Mouse (Mus musculus): Measurements from ENCODE around the gene Mtx1. TPM values are rescaled to one million over a fixed set of nuclear protein-coding genes. Genes with fewer than 3 reads are reported as not detected.

Gene Mtx1
- polyA plus RNA-seq, 1 experiment from 2014 or later, result 196 TPM

- WGBS, result 93% methylated on average over 21 of the region's 21 CpGs
- H3K4me1 ChIP-seq, result peaks cover 9% of the 10 kb centered on the region
- no peak overlapping the region for H3K4me2 ChIP-seq
- peaks cover 96% of the 10 kb centered on the region for H3K36me3 ChIP-seq (ENCODE audit: poor library complexity, severe bottlenecking)
- H3K4me3 ChIP-seq, result no peak overlapping the region
- H3K9me3 ChIP-seq (replicated peaks), result no peaks in the 10 kb centered on the region
- H3K27ac ChIP-seq, result no peak overlapping the region
- no peaks in the 10 kb centered on the region for H3K27me3 ChIP-seq
- no peak overlapping the region for H3K9ac ChIP-seq
- ATAC-seq, result no peak
These were observed 10.8 kb upstream of the Mtx1 start for GRCm38 (mm10) chr3:89237682-89238081.

- Histone ChIP-seq H3K27me3 (no peaks in the 10 kb centered on the region), H3K9ac (no peak overlapping the region), H3K4me1 (0 out of 2 replicates have a peak, but pooled peaks cover 4% of the 10 kb centered on the region), H3K4me2 (no peak overlapping the region), H3K36me3 (ENCODE audit: poor library complexity, severe bottlenecking) (peaks cover 86% of the 10 kb centered on the region), H3K4me3 (no peak overlapping the region), H3K9me3 (replicated peaks) (no peaks in the 10 kb centered on the region), H3K27ac (no peak overlapping the region)
- WGBS, result 92% methylated on average over 10 of the region's 10 CpGs
- ATAC-seq, result no peak
These were observed 9.6 kb upstream of the Mtx1 start for GRCm38 (mm10) chr3:89236516-89236915.

- Histone ChIP-seq H3K27me3 (no peaks in the 10 kb centered on the region), H3K4me2 (no peak overlapping the region), H3K36me3 (ENCODE audit: poor library complexity, severe bottlenecking) (peaks cover 58% of the 10 kb centered on the region), H3K4me3 (no peak overlapping the region), H3K9me3 (replicated peaks) (no peaks in the 10 kb centered on the region), H3K27ac (no peak overlapping the region), H3K4me1 (peaks cover 12% of the 10 kb centered on the region), H3K9ac (no peak overlapping the region)
- ATAC-seq, result no peak
- WGBS, result 88% methylated on average over 14 of the region's 14 CpGs
These were observed 6.7 kb upstream of the Mtx1 start for GRCm38 (mm10) chr3:89233562-89234110.

GRCm38 (mm10) chr3:89232614-89233013 is 5.7 kb upstream of the Mtx1 start:
- no peak overlapping the region for H3K4me3 ChIP-seq
- peaks cover 48% of the 10 kb centered on the region for H3K36me3 ChIP-seq (ENCODE audit: poor library complexity, severe bottlenecking)
- ATAC-seq, result no peak
- no peaks in the 10 kb centered on the region for H3K9me3 ChIP-seq (replicated peaks)
- no peak overlapping the region for H3K9ac ChIP-seq
- H3K27me3 ChIP-seq, result no peaks in the 10 kb centered on the region
- no peak overlapping the region for H3K27ac ChIP-seq
- H3K4me2 ChIP-seq, result no peak overlapping the region
- WGBS, result 70% methylated on average over 6 of the region's 6 CpGs
- peaks cover 21% of the 10 kb centered on the region for H3K4me1 ChIP-seq

- Histone ChIP-seq H3K27ac (no peak overlapping the region), H3K36me3 (ENCODE audit: poor library complexity, severe bottlenecking) (peaks cover 40% of the 10 kb centered on the region), H3K4me2 (no peak overlapping the region), H3K4me3 (no peak overlapping the region), H3K9me3 (replicated peaks) (no peaks in the 10 kb centered on the region), H3K9ac (no peak overlapping the region), H3K27me3 (no peaks in the 10 kb centered on the region), H3K4me1 (peaks cover 25% of the 10 kb centered on the region)
- 79% methylated on average over 16 of the region's 16 CpGs for WGBS
- no peak for ATAC-seq
These were observed 4.9 kb upstream of the Mtx1 start for GRCm38 (mm10) chr3:89231772-89232275.

- 79% methylated on average over 7 of the region's 7 CpGs for WGBS
- peaks cover 35% of the 10 kb centered on the region for H3K36me3 ChIP-seq (ENCODE audit: poor library complexity, severe bottlenecking)
These were observed 4.5 kb upstream of the Mtx1 start for GRCm38 (mm10) chr3:89231345-89231744.

GRCm38 (mm10) chr3:89230561-89230960 is 3.7 kb upstream of the Mtx1 start:
- Histone ChIP-seq H3K36me3 (ENCODE audit: poor library complexity, severe bottlenecking) (peaks cover 27% of the 10 kb centered on the region), H3K4me2 (no peak overlapping the region), H3K4me1 (peaks cover 38% of the 10 kb centered on the region), H3K27me3 (no peaks in the 10 kb centered on the region), H3K27ac (no peak overlapping the region), H3K9ac (no peak overlapping the region), H3K4me3 (no peak overlapping the region), H3K9me3 (replicated peaks) (no peaks in the 10 kb centered on the region)
- WGBS, result 86% methylated on average over 2 of the region's 2 CpGs
- no peak for ATAC-seq

More at GRCm38 (mm10) chr3:89231345-89231744, 4.5 kb upstream of the Mtx1 start:
- Histone ChIP-seq H3K27me3 (no peaks in the 10 kb centered on the region), H3K4me1 (peaks cover 30% of the 10 kb centered on the region), H3K27ac (no peak overlapping the region), H3K9ac (no peak overlapping the region), H3K4me3 (no peak overlapping the region), H3K4me2 (no peak overlapping the region), H3K9me3 (replicated peaks) (no peaks in the 10 kb centered on the region)
- no peak for ATAC-seq

GRCm38 (mm10) chr3:89229276-89229675 is 2.4 kb upstream of the Mtx1 start:
- H3K27ac ChIP-seq, result no peak overlapping the region
- ATAC-seq, result no peak
- peaks cover 51% of the 10 kb centered on the region for H3K4me1 ChIP-seq
- 43% methylated on average over 4 of the region's 4 CpGs for WGBS
- 0 out of 2 replicates have a peak overlapping the region, but pooled peaks have one; percentile 70 for H3K4me3 ChIP-seq
- H3K9me3 ChIP-seq (replicated peaks), result no peaks in the 10 kb centered on the region
- H3K27me3 ChIP-seq, result no peaks in the 10 kb centered on the region
- no peak overlapping the region for H3K4me2 ChIP-seq
- peaks cover 24% of the 10 kb centered on the region for H3K36me3 ChIP-seq (ENCODE audit: poor library complexity, severe bottlenecking)
- H3K9ac ChIP-seq, result no peak overlapping the region

- Histone ChIP-seq H3K27me3 (no peaks in the 10 kb centered on the region), H3K4me1 (peaks cover 55% of the 10 kb centered on the region), H3K9ac (peak within 1 kb of the TSS; percentile 87), H3K4me3 (peak within 1 kb of the TSS; percentile 70), H3K36me3 (ENCODE audit: poor library complexity, severe bottlenecking) (peaks cover 24% of the 10 kb centered on the region), H3K9me3 (replicated peaks) (no peaks in the 10 kb centered on the region), H3K27ac (peak within 1 kb of the TSS; percentile 95), H3K4me2 (peak within 1 kb of the TSS; percentile 77)
- ATAC-seq, result no peak
- WGBS, result 28% methylated on average over 10 of the region's 10 CpGs
These were observed 1.9 kb upstream of the Mtx1 start, which contains the start of gene Muc1 for GRCm38 (mm10) chr3:89228836-89229235. Muc1 (plus strand) TSS chr3:89229057.

GRCm38 (mm10) chr3:89228180-89228549 is 1.3 kb upstream of the Mtx1 start:
- under 1% methylated on average over 20 of the region's 20 CpGs for WGBS
- ATAC-seq, result peak; percentile 33
- H3K27me3 ChIP-seq, result no peaks in the 10 kb centered on the region
- H3K9ac ChIP-seq, result peak overlapping the region; percentile 87
- H3K4me3 ChIP-seq, result peak overlapping the region; percentile 70
- peak overlapping the region; percentile 77 for H3K4me2 ChIP-seq
- no peaks in the 10 kb centered on the region for H3K9me3 ChIP-seq (replicated peaks)
- peaks cover 24% of the 10 kb centered on the region for H3K36me3 ChIP-seq (ENCODE audit: poor library complexity, severe bottlenecking)
- peak overlapping the region; percentile 95 for H3K27ac ChIP-seq
- peaks cover 62% of the 10 kb centered on the region for H3K4me1 ChIP-seq

- Histone ChIP-seq H3K4me1 (peaks cover 68% of the 10 kb centered on the region), H3K9me3 (replicated peaks) (no peaks in the 10 kb centered on the region), H3K4me2 (peak overlapping the region; percentile 77), H3K27ac (peak overlapping the region; percentile 95), H3K27me3 (no peaks in the 10 kb centered on the region), H3K36me3 (ENCODE audit: poor library complexity, severe bottlenecking) (peaks cover 27% of the 10 kb centered on the region), H3K4me3 (peak overlapping the region; percentile 70), H3K9ac (peak overlapping the region; percentile 87)
- ATAC-seq, result peak; percentile 89
- WGBS, result under 1% methylated on average over 41 of the region's 41 CpGs
These were observed 655 bp upstream of the Mtx1 start for GRCm38 (mm10) chr3:89227307-89228179.

- Histone ChIP-seq H3K4me1 (peaks cover 68% of the 10 kb centered on the region), H3K27ac (peak overlapping the region; percentile 95), H3K9me3 (replicated peaks) (no peaks in the 10 kb centered on the region), H3K4me2 (peak overlapping the region; percentile 77), H3K36me3 (ENCODE audit: poor library complexity, severe bottlenecking) (peaks cover 35% of the 10 kb centered on the region), H3K9ac (peak overlapping the region; percentile 87), H3K27me3 (no peaks in the 10 kb centered on the region), H3K4me3 (peak overlapping the region; percentile 70)
- 2% methylated on average over 11 of the region's 11 CpGs for WGBS
- no peak for ATAC-seq
These were observed 527 bp downstream of the Mtx1 start for GRCm38 (mm10) chr3:89226361-89226760.
